Mouse (Mus musculus) embryonic facial prominence, embryonic 12.5 days (tissue): ENCODE results near the gene She. TPM values are rescaled to one million over a fixed set of nuclear protein-coding genes. Genes with fewer than 3 reads are reported as not detected.

Source experiments
- ATAC-seq: fragments of 200-750 bp; cut with Nextera tagmentation; 2 replicates; pipeline ENCODE4 v1.8.0; 2017; ENCODE audit not compliant: insufficient number of reproducible peaks, insufficient read depth, low FRiP score, low TSS enrichment
- H3K27ac ChIP-seq: fragments of 300-500 bp; sonication (generic); 2 replicates; pipeline ENCODE4 v1.5.1; 2016; ENCODE audit warnings: mild to moderate bottlenecking
- H3K27me3 ChIP-seq: fragments of 300-500 bp; sonication (generic); 2 replicates; pipeline ENCODE4 v1.6.1; 2016; ENCODE audit warnings: mild to moderate bottlenecking, moderate library complexity
- H3K36me3 ChIP-seq: fragments of 300-500 bp; sonication (generic); 2 replicates; pipeline ENCODE4 v1.6.1; 2016; ENCODE audit warnings: mild to moderate bottlenecking
- H3K4me1 ChIP-seq: fragments of 300-500 bp; sonication (generic); 2 replicates; pipeline ENCODE4 v1.6.1; 2016
- H3K4me2 ChIP-seq: fragments of 300-500 bp; sonication (generic); replicated peaks from 2 replicates; pipeline ENCODE4 v1.6.1; 2016; ENCODE audit warnings: mild to moderate bottlenecking, moderate library complexity
- H3K4me3 ChIP-seq: fragments of 300-500 bp; sonication (generic); 2 replicates; pipeline ENCODE4 v1.5.1; 2016; ENCODE audit warnings: mild to moderate bottlenecking
- H3K9ac ChIP-seq: fragments of 300-500 bp; sonication (generic); 2 replicates; pipeline ENCODE4 v1.6.1; 2016; ENCODE audit warnings: mild to moderate bottlenecking, moderate library complexity
- H3K9me3 ChIP-seq: fragments of 300-500 bp; sonication (generic); 2 replicates; pipeline ENCODE4 v1.6.1; 2016; ENCODE audit warnings: mild to moderate bottlenecking, moderate library complexity
- WGBS: fragments of 180-500 bp; shearing (Covaris S2); methylation state at CpG from one replicate; pipeline ENCODE4 v1.1.7; 2016; 5-methylcytosine and 5-hydroxymethylcytosine counted together
- polyA plus RNA-seq: library from polyadenylated mRNA; unstranded; fragments of >200 nt; fragmentation: Nextera tagmentation; extraction: Ambion mirVana; gene quantifications from 2 replicates; pipeline ENCODE4 v1.2.1, GENCODE M21; 2016

She gene
- polyA plus RNA-seq, 1 experiment from 2014 or later, result 4.8 TPM

DNA sequence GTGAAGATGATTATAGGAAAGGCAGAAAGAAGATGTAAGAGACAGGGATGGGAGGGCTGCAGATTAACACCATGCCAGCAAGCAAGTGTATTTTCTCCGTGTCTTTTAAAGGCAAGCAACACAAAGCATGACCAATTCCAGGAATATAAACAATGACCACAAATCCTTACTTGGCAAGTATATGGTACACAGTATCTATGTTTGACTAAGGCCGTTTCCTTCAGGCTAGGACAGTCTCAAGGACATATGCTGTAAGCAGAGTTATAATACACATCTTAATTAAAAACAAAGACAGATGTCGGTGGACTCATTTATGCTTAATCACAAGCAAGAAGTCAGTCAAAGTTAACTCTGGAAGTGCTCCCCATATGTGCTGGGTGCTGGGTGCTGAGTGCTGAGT is 12.6 kb upstream of the She start:
- whole genome bisulfite sequencing, result 72% methylated on average over 3 of the region's 3 CpGs
- Histone ChIP-seq H3K9ac (no peak overlapping the region), H3K36me3 (no peaks in the 10 kb centered on the region), H3K4me3 (no peak overlapping the region), H3K4me1 (no peaks in the 10 kb centered on the region), H3K27ac (no peak overlapping the region), H3K9me3 (no peaks in the 10 kb centered on the region), H3K4me2 (no peak overlapping the region), H3K27me3 (no peaks in the 10 kb centered on the region)
- no peak for ATAC-seq

DNA sequence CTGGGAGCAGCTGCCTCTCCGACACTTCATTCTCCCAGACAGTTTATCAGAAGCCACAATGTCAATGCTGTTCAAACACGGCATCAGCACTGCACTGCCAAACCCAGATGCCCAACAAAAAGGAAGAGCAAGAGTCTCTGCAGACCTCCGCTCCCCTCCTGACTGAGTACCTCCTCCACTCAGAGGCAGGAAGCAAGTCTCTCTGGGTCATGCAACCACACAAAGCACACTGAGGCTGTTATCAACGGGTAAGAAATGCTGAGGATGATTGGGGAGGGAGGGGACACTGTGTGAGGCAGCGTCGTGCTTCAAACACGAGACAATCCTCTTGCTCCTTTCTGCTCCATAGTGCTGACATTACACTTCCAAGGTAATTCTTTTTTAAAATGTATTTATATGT is 11.3 kb upstream of the She start:
- Histone ChIP-seq H3K4me1 (no peaks in the 10 kb centered on the region), H3K9me3 (no peaks in the 10 kb centered on the region), H3K4me3 (no peak overlapping the region), H3K27ac (no peak overlapping the region), H3K9ac (no peak overlapping the region), H3K4me2 (no peak overlapping the region), H3K27me3 (no peaks in the 10 kb centered on the region), H3K36me3 (no peaks in the 10 kb centered on the region)
- WGBS, result 80% methylated on average over 7 of the region's 7 CpGs
- ATAC-seq, result no peak

DNA sequence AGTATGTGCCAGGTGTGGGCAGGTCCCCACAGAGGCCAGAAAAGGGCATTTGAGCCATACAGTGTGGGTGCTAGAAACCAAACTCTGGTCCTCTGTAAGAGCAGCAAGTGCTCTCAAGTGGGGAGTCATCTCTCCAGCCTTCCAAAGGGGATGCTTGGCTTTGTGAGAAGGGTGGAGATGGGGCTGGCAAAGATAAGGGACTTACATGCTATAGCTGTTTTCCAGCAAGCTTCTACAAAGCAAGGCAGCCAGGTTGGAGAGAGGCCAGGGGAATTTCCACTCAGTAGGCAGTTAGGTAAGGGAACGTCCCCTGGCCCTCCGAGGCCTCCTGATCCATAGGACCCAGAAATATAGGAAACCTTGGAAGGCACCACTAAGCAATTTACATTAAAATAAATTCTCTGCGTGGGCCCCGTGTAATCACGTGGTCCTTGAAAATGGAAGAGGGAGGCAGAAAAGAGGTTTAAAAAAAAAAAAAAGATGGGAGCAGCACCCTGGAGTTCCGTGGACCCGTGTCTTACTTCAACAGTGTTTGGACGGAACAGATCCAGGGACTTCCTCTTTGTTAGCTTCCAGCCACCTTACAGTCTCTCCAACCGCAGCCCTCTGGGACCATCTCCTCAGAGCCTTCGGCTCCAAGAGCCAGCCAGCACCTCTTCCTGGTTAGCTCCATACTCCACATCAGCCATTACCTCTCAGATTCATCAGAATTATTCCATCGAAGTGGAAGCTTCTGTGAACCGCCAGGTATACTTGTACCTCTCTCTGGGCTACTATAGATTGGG is 10.7 kb upstream of the She start:
- Histone ChIP-seq H3K36me3 (no peaks in the 10 kb centered on the region), H3K27me3 (no peaks in the 10 kb centered on the region), H3K4me3 (no peak overlapping the region), H3K4me1 (no peaks in the 10 kb centered on the region), H3K9ac (no peak overlapping the region), H3K9me3 (no peaks in the 10 kb centered on the region), H3K27ac (no peak overlapping the region), H3K4me2 (no peak overlapping the region)
- ATAC-seq, result no peak
- WGBS, result 86% methylated on average over 12 of the region's 12 CpGs

DNA sequence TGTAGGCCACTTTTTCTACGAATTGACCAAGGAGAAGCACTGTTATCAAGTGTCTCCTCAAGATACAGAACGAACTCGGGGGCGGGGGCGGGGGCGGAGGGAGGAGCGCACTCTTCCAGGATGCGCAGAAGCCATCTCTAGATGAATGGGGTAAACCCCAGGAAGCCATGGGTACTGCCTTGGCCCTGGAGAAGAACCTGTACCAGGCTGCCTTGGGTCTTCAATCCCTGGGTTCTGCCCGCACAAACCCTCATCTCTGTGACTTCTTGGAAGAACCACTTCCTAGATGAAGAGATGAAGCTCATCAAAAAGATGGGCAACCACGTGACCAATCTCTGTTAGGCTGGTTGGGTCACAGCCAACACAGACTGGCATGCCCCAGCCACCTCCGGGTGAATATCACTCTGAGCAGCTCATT is 10.1 kb upstream of the She start:
- H3K9me3 ChIP-seq, result no peaks in the 10 kb centered on the region
- no peak overlapping the region for H3K4me3 ChIP-seq
- H3K27me3 ChIP-seq, result no peaks in the 10 kb centered on the region
- H3K27ac ChIP-seq, result no peak overlapping the region
- H3K36me3 ChIP-seq, result no peaks in the 10 kb centered on the region
- no peak overlapping the region for H3K9ac ChIP-seq
- no peak for ATAC-seq
- H3K4me2 ChIP-seq, result no peak overlapping the region
- WGBS, result 87% methylated on average over 11 of the region's 11 CpGs
- no peaks in the 10 kb centered on the region for H3K4me1 ChIP-seq

DNA sequence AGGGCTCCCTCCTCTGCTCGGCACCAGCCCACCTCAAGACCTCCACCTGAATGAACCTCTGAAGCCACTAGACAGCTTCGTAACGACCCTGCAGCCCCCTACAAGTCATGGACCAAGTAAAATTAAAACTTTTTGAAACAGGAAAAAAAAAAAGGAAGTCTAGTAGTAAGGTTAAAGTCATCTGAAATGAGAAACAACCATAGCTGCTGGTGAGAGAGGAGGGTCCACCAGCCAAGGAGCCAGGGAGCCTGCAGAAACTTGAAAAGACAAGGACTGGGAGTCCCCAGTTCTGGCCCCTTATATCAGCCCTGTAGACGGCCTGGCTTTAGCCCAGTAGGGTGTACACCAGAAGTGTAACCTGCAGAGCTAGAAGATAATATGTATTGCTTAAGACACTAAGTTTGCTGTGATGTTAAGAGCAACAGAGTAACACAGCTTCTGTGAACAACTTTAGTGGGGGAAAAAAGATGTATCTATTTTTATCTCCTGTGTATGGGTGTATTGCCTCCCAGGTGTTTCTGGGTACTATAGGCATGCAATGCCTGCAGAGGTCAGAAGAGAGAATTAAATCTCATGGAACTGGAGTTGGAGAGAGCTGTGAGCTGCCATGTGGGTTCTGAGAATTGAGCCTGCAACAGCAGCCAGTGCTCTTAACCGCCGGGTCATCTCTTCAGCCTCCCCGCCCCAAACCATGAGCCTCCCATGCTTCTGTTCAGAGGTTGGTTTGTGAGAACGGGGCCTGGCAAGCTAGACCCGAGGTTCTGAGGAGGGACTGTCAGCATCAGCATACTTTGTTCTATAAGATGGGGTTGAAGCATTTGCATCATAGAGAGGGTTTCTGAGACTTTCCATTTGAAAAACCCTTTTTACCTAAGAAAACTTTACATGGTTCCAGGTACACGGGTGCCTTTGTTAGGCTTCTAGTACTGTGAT is 9.4 kb upstream of the She start:
- Histone ChIP-seq H3K36me3 (no peaks in the 10 kb centered on the region), H3K27ac (no peak overlapping the region), H3K4me3 (no peak overlapping the region), H3K4me2 (no peak overlapping the region), H3K27me3 (no peaks in the 10 kb centered on the region), H3K4me1 (no peaks in the 10 kb centered on the region), H3K9me3 (no peaks in the 10 kb centered on the region), H3K9ac (no peak overlapping the region)
- ATAC-seq, result no peak
- WGBS, result 65% methylated on average over 10 of the region's 10 CpGs

DNA sequence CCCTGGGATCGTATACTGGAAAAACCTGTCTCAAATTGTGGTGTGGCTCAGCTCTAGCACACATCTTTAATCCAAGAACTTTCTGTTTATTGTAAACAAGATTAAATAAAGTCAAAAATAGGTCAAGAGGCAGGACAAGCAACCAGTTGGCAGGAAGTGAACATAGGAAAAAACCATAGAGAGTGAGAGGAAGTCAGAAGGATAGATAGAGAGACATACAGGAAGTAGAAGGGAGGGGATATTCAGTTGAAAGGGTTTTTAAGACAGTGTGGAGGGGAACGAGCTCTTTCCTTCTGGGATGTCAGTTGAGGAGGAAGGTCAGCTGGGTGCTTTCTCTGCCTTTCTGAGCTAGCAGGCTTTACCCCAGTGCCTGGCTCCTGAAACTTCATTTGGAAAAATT is 7.6 kb upstream of the She start:
- H3K4me2 ChIP-seq, result no peak overlapping the region
- no peak overlapping the region for H3K27ac ChIP-seq
- no peak overlapping the region for H3K9ac ChIP-seq
- no peaks in the 10 kb centered on the region for H3K9me3 ChIP-seq
- ATAC-seq, result no peak
- WGBS, result 51% methylated on average over 2 of the region's 2 CpGs
- H3K4me1 ChIP-seq, result no peaks in the 10 kb centered on the region
- H3K36me3 ChIP-seq, result no peaks in the 10 kb centered on the region
- H3K4me3 ChIP-seq, result no peak overlapping the region
- peaks cover 7% of the 10 kb centered on the region for H3K27me3 ChIP-seq

- 64% methylated on average over 3 of the region's 3 CpGs for WGBS
- no peak for ATAC-seq
- no peak overlapping the region for H3K4me3 ChIP-seq
- no peak overlapping the region for H3K4me2 ChIP-seq
- H3K27me3 ChIP-seq, result peaks cover 34% of the 10 kb centered on the region
- H3K9ac ChIP-seq, result no peak overlapping the region
- no peaks in the 10 kb centered on the region for H3K9me3 ChIP-seq
- H3K27ac ChIP-seq, result no peak overlapping the region
- H3K4me1 ChIP-seq, result peaks cover 5% of the 10 kb centered on the region; the same call in 1 of the 2 replicates
- H3K36me3 ChIP-seq, result no peaks in the 10 kb centered on the region
Measured at GRCm38 (mm10) chr3:89826295-89826694, 4.9 kb upstream of the She start.

DNA sequence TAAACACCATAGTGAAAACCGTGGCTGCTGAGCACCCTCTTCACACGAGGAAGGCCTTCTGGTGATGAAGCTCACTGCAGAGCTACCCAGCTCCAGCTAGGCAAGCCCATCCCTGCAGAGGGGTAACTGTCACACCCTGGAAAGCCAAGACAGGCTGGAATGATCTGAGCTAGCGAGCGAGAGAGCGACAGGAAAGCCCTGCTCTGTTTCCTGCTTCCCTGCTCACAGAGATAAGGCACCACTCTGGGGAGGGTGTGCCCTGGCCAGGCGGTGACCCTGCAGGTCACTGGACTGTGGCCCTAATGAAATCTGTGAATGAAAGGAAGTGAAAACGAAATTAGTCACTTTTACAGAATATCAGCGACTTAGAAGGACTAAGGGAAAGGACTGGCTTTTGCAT is 4.2 kb downstream of the She start:
- peaks cover 41% of the 10 kb centered on the region for H3K27me3 ChIP-seq
- no peaks in the 10 kb centered on the region for H3K9me3 ChIP-seq
- H3K9ac ChIP-seq, result no peak overlapping the region
- no peak overlapping the region for H3K27ac ChIP-seq
- H3K36me3 ChIP-seq, result no peaks in the 10 kb centered on the region
- peaks cover 7% of the 10 kb centered on the region; the same call in 1 of the 2 replicates for H3K4me1 ChIP-seq
- ATAC-seq, result no peak
- no peak overlapping the region for H3K4me3 ChIP-seq
- no peak overlapping the region for H3K4me2 ChIP-seq
- 37% methylated on average over 8 of the region's 8 CpGs for WGBS

DNA sequence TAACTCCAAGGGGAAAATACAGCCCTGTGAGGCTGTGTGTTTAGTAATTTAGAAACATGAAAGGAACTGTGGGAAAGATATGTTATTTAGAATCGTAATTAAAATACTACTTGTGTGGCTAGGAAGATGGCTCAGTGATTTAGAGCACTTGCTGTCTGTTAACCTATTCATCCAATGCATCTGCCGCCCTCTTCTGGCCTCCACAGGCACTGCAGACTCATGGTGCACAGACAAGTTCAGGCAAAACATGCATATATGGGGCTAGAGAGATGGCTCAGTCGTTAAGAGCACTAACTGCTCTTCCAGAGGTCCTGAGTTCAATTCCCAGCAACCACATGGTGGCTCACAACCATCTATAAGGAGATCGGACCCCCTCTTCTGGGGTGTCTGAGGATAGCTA is 11.1 kb downstream of the She start:
- Histone ChIP-seq H3K27me3 (no peaks in the 10 kb centered on the region), H3K4me2 (no peak overlapping the region), H3K27ac (no peak overlapping the region), H3K4me3 (no peak overlapping the region), H3K4me1 (no peaks in the 10 kb centered on the region), H3K9me3 (no peaks in the 10 kb centered on the region), H3K9ac (no peak overlapping the region), H3K36me3 (no peaks in the 10 kb centered on the region)
- no peak for ATAC-seq
- 75% methylated on average over 4 of the region's 4 CpGs for WGBS

- Histone ChIP-seq H3K9me3 (no peaks in the 10 kb centered on the region), H3K4me2 (no peak overlapping the region), H3K27me3 (no peaks in the 10 kb centered on the region), H3K27ac (no peak overlapping the region), H3K4me1 (no peaks in the 10 kb centered on the region), H3K4me3 (no peak overlapping the region), H3K36me3 (no peaks in the 10 kb centered on the region), H3K9ac (no peak overlapping the region)
- no peak for ATAC-seq
- WGBS, result 57% methylated on average over 9 of the region's 9 CpGs
Measured at GRCm38 (mm10) chr3:89843148-89843547, 12.0 kb downstream of the She start.

- H3K4me3 ChIP-seq, result no peak overlapping the region
- no peaks in the 10 kb centered on the region for H3K36me3 ChIP-seq
- H3K4me1 ChIP-seq, result no peaks in the 10 kb centered on the region
- no peaks in the 10 kb centered on the region for H3K9me3 ChIP-seq
- 78% methylated on average over 9 of the region's 9 CpGs for WGBS
- H3K27ac ChIP-seq, result no peak overlapping the region
- no peak for ATAC-seq
- no peak overlapping the region for H3K9ac ChIP-seq
- H3K27me3 ChIP-seq, result no peaks in the 10 kb centered on the region
- no peak overlapping the region for H3K4me2 ChIP-seq
Measured at GRCm38 (mm10) chr3:89845814-89846213, 14.6 kb downstream of the She start.

DNA sequence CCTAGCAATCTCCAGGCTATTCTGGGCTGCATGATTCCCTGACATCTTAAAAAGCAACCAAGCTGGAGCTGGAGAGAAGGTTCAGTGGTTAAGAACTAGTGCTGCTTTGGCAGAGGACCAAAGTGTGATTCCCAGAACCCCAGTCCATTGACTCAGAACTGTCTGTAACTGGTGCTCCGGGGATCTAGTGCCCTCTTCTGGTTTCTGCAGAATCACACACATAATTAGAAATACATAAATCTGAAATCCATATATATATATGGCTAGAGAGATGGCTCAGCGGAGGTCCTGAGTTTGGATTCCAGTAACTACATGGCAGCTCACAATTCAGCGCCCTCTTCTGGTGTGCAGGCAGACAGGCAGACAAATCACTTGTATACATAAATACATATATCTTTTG is 16.0 kb downstream of the She start:
- no peaks in the 10 kb centered on the region for H3K36me3 ChIP-seq
- H3K9me3 ChIP-seq, result no peaks in the 10 kb centered on the region
- H3K4me3 ChIP-seq, result no peak overlapping the region
- WGBS, result 72% methylated on average over 3 of the region's 3 CpGs
- no peak for ATAC-seq
- H3K27ac ChIP-seq, result no peak overlapping the region
- H3K9ac ChIP-seq, result no peak overlapping the region
- no peaks in the 10 kb centered on the region for H3K27me3 ChIP-seq
- no peak overlapping the region for H3K4me2 ChIP-seq
- H3K4me1 ChIP-seq, result no peaks in the 10 kb centered on the region
